Mouse (Mus musculus) MEL (cell line): ENCODE measurements around the gene Spaca6. TPM values are rescaled to one million over a fixed set of nuclear protein-coding genes. Genes with fewer than 3 reads are reported as not detected.
A peak's percentile ranks its signal among the peaks of the same experiment; 100 is the strongest.

ENCODE experiments used
- DNase-seq: peaks from one replicate; pipeline ENCODE4 v3.0.0; 2011; ENCODE audit warnings: low read depth, low spot score
- H3K27ac ChIP-seq: 2 replicates; pipeline ENCODE4 v1.5.1; 2012; ENCODE audit warnings: low read depth, mild to moderate bottlenecking, control low read depth, low read length, moderate library complexity; ENCODE audit not compliant: control insufficient read depth
- H3K27me3 ChIP-seq, 2 experiments: fragments of 150-350 bp in 1 of 2; sonication (generic) in 1 of 2; 2 replicates each; pipeline ENCODE4 v1.6.1; 2012; ENCODE audit warnings: low read length in 2 of 2, mild to moderate bottlenecking in 2 of 2, improper control_type of control experiment in 1 of 2, moderate library complexity in 1 of 2; ENCODE audit not compliant: insufficient read depth in 2 of 2, control insufficient read depth in 1 of 2
- H3K36me3 ChIP-seq, 2 experiments: 2 replicates each; pipeline ENCODE4 v1.6.1; 2012 to 2014; ENCODE audit warnings: low read length in 2 of 2, improper control_type of control experiment in 1 of 2, inconsistent platforms in 1 of 2, mild to moderate bottlenecking in 1 of 2; ENCODE audit not compliant: insufficient read depth in 2 of 2, control insufficient read depth in 1 of 2
- H3K4me1 ChIP-seq, 2 experiments: fragments of 150-350 bp in 1 of 2; sonication (generic) in 1 of 2; 2 replicates each; pipeline ENCODE4 v1.6.1; 2012; ENCODE audit warnings: low read length in 2 of 2, improper control_type of control experiment in 1 of 2, mild to moderate bottlenecking in 1 of 2; ENCODE audit not compliant: insufficient read depth in 2 of 2, control insufficient read depth in 1 of 2
- H3K4me3 ChIP-seq, 2 experiments: fragments of 150-350 bp in 1 of 2; sonication (generic) in 1 of 2; 2 replicates each; pipeline ENCODE4 v1.5.1; 2012; ENCODE audit warnings: low read depth in 2 of 2, low read length in 2 of 2, mild to moderate bottlenecking in 2 of 2, moderate library complexity in 2 of 2, control low read depth in 1 of 2, improper control_type of control experiment in 1 of 2; ENCODE audit not compliant: control insufficient read depth in 1 of 2, insufficient read depth in 1 of 2
- H3K79me2 ChIP-seq: 2 replicates; pipeline ENCODE4 v1.6.1; 2012; ENCODE audit warnings: mild to moderate bottlenecking, low read length, moderate library complexity; ENCODE audit not compliant: control insufficient read depth, poor library complexity, insufficient read depth
- H3K9ac ChIP-seq: 2 replicates; pipeline ENCODE4 v1.6.1; 2012; ENCODE audit warnings: low read depth, mild to moderate bottlenecking, control low read depth, low read length, moderate library complexity; ENCODE audit not compliant: control insufficient read depth, poor library complexity, severe bottlenecking
- H3K9me3 ChIP-seq: fragments of 150-350 bp; sonication (generic); replicated peaks from 2 replicates; pipeline ENCODE4 v1.6.1; 2012; ENCODE audit warnings: mild to moderate bottlenecking, low read length, improper control_type of control experiment, moderate library complexity; ENCODE audit not compliant: insufficient read depth
- CHD1 ChIP-seq: IDR thresholded peaks from 2 replicates; pipeline ENCODE4 v1.6.1; 2012; ENCODE audit warnings: low read depth, mild to moderate bottlenecking, inconsistent platforms, low read length, improper control_type of control experiment
- CHD2 ChIP-seq: IDR thresholded peaks from 2 replicates; pipeline ENCODE4 v1.6.1; 2011; ENCODE audit warnings: low read length, improper control_type of control experiment
- CTCF ChIP-seq, 3 experiments: IDR thresholded peaks in 2 of 3; conservative IDR thresholded peaks in 1 of 3; 2 replicates each; pipeline ENCODE4 v1.5.1; 2011 to 2012; ENCODE audit warnings: low read length in 3 of 3, low read depth in 2 of 3, mild to moderate bottlenecking in 2 of 3, improper control_type of control experiment in 1 of 3, inconsistent platforms in 1 of 3, mixed read lengths in 1 of 3, moderate library complexity in 1 of 3; ENCODE audit not compliant: control insufficient read depth in 1 of 3, insufficient read depth in 1 of 3, poor library complexity in 1 of 3, severe bottlenecking in 1 of 3
- ELF1 ChIP-seq: IDR thresholded peaks from 2 replicates; pipeline ENCODE4 v1.6.1; 2014; ENCODE audit warnings: low read depth, mild to moderate bottlenecking, inconsistent platforms, low read length, improper control_type of control experiment, moderate library complexity
- EP300 ChIP-seq, 2 experiments: IDR thresholded peaks; 2 replicates each; pipeline ENCODE4 v1.6.1; 2011; ENCODE audit warnings: improper control_type of control experiment in 2 of 2, low read length in 2 of 2, low read depth in 1 of 2, mild to moderate bottlenecking in 1 of 2
- MYB ChIP-seq: IDR thresholded peaks from 2 replicates; pipeline ENCODE4 v1.6.1; 2011; ENCODE audit warnings: mild to moderate bottlenecking, low read depth, low read length, improper control_type of control experiment
- MYC ChIP-seq: IDR thresholded peaks from 2 replicates; pipeline ENCODE4 v1.6.1; 2011; ENCODE audit warnings: low read depth, mild to moderate bottlenecking, low read length, improper control_type of control experiment, moderate library complexity
- NRF1 ChIP-seq: IDR thresholded peaks from 2 replicates; pipeline ENCODE4 v1.6.1; 2014; ENCODE audit warnings: low read depth, mild to moderate bottlenecking, inconsistent platforms, low read length, improper control_type of control experiment, moderate library complexity; ENCODE audit not compliant: poor library complexity, insufficient read depth, severe bottlenecking
- POLR2AphosphoS2 ChIP-seq: IDR thresholded peaks from 2 replicates; pipeline ENCODE4 v1.6.1; 2011; ENCODE audit warnings: low read length, improper control_type of control experiment
- RAD21 ChIP-seq: IDR thresholded peaks from 2 replicates; pipeline ENCODE4 v1.6.1; 2011; ENCODE audit warnings: mild to moderate bottlenecking, low read depth, low read length, improper control_type of control experiment
- TAL1 ChIP-seq: IDR thresholded peaks from 2 replicates; pipeline ENCODE4 v1.6.1; 2012; ENCODE audit warnings: mild to moderate bottlenecking, inconsistent platforms, low read length, moderate library complexity, mixed read lengths
- TBP ChIP-seq: IDR thresholded peaks from 2 replicates; pipeline ENCODE4 v1.8.0; 2011; ENCODE audit warnings: low read depth, low read length, improper control_type of control experiment
- USF2 ChIP-seq, 2 experiments: IDR thresholded peaks; 2 replicates each; pipeline ENCODE4 v1.6.1; 2011 to 2012; ENCODE audit warnings: improper control_type of control experiment in 2 of 2, low read length in 2 of 2, borderline replicate concordance in 1 of 2, inconsistent platforms in 1 of 2, low read depth in 1 of 2, mild to moderate bottlenecking in 1 of 2; ENCODE audit not compliant: insufficient read depth in 1 of 2
- ZKSCAN1 ChIP-seq: IDR thresholded peaks from 2 replicates; pipeline ENCODE4 v1.6.1; 2012; ENCODE audit warnings: low read depth, mild to moderate bottlenecking, inconsistent platforms, low read length, improper control_type of control experiment, moderate library complexity
- ZNF384 ChIP-seq: IDR thresholded peaks from 2 replicates; pipeline ENCODE4 v1.6.1; 2012; ENCODE audit warnings: low read depth, mild to moderate bottlenecking, inconsistent platforms, low read length, improper control_type of control experiment
- polyA plus RNA-seq, 2 experiments: library from polyadenylated mRNA; stranded (reverse) in 1 of 2; unstranded in 1 of 2; fragments of >175 nt in 1 of 2; fragments of >200 nt in 1 of 2; gene quantifications; 2 replicates each; pipeline versions ENCODE4 v1.2.1 to v1.2.4; 2012; ENCODE audit warnings: low replicate concordance in 2 of 2, low read depth in 1 of 2; ENCODE audit not compliant: insufficient read length in 2 of 2, insufficient read depth in 1 of 2, missing spikeins in 1 of 2
- total RNA-seq: library from RNA; depleted of rRNA; stranded (reverse); fragments of 300-350 nt; gene quantifications from 2 replicates; pipeline ENCODE4 v1.2.3, GENCODE M21; 2012

Spaca6 gene
- total and polyA plus RNA-seq, 3 experiments: 1.0 to 6.4 TPM; not detected in 1

DNA sequence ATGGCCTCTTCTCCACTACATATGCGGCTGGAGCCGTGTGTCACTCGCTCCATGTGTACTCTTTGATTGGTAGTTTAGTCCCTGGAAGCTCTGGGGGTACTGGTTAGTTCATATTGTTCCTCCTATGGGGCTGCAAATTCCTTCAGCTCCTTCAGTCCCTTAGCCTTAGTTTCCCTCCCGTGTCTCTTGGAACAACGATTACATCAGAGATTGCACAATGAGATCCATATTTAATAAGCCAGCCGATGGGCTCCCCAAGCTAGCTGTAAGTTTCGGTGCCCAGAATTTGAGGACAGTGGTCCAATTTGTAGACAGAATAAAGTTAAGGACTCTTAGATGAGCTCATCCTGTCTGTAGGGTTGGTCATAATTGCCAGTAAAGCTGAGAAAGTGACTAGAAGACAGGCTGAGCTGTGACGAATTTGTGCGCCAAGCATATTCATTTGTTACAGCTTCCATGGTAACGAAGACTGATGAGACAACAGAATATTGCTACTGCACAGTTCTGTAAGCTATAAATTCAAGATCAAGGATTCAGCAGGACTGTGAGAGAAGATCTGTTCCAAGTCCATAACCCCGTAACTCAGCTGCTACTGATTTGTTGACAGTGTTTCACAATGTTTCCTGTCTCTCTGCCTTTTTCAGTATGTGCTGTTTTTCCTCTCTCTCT lies 40.0 kb downstream of the Spaca6 start:
- Histone ChIP-seq H3K36me3 (no peaks in the 10 kb centered on the region; a peak in 1 of 4 replicates), H3K4me3 (no peak overlapping the region), H3K27me3 (no peaks in the 10 kb centered on the region), H3K9ac (no peak overlapping the region), H3K79me2 (no peaks in the 10 kb centered on the region), H3K4me1 (no peaks in the 10 kb centered on the region), H3K27ac (no peak overlapping the region), H3K9me3 (no peaks in the 10 kb centered on the region)
- TF ChIP-seq TBP: no peak
- TF ChIP-seq CHD1: no peak
- no peak for TF ChIP-seq NRF1
- TF ChIP-seq TAL1: no peak
- TF ChIP-seq ELF1: no peak
- TF ChIP-seq ZNF384: no peak
- TF ChIP-seq CTCF (IDR thresholded peaks at IDR 0.05 in 2 of 3, conservative IDR thresholded peaks at IDR 0.05 in 1 of 3; ENCODE audit: control insufficient read depth in 1 of 3, insufficient read depth in 1 of 3, low read depth in 2 of 3, low read length in 3 of 3, poor library complexity in 1 of 3, severe bottlenecking in 1 of 3): no peak
- DNase-seq: no peak

GRCm38 (mm10) chr17:17870892-17871550 lies 44.1 kb downstream of the Spaca6 start:
- H3K36me3 ChIP-seq: no peaks in the 10 kb centered on the region; a peak in 1 of 4 replicates
- H3K27me3 ChIP-seq: no peaks in the 10 kb centered on the region
- no peaks in the 10 kb centered on the region for H3K4me1 ChIP-seq
- H3K9me3 ChIP-seq: no peaks in the 10 kb centered on the region
- H3K4me3 ChIP-seq: no peak overlapping the region
- no peak overlapping the region for H3K9ac ChIP-seq
- no peak for DNase-seq
- TF ChIP-seq NRF1: no peak
- no peak for TF ChIP-seq CHD1
- TF ChIP-seq RAD21: no peak
- TF ChIP-seq POLR2AphosphoS2: no peak
- no peak for TF ChIP-seq MYC
- TF ChIP-seq EP300 (IDR thresholded peaks at IDR 0.05; ENCODE audit: low read depth in 1 of 2, low read length in 2 of 2): no peak
- no peak for TF ChIP-seq ELF1
- H3K79me2 ChIP-seq: no peaks in the 10 kb centered on the region
- no peak overlapping the region for H3K27ac ChIP-seq

- DNase-seq: no peak
- TF ChIP-seq ELF1 (no peak), CHD1 (no peak), CHD2 (no peak), EP300 (IDR thresholded peaks at IDR 0.05; ENCODE audit: low read depth in 1 of 2, low read length in 2 of 2) (0 out of 4 replicates have a peak, but pooled peaks of 1 of the 2 experiments have one; percentile 23), RAD21 (no peak), MYB (no peak), USF2 (IDR thresholded peaks at IDR 0.05; ENCODE audit: borderline replicate concordance in 1 of 2, insufficient read depth in 1 of 2, low read depth in 1 of 2, low read length in 2 of 2) (no peak), ZKSCAN1 (no peak)
These were observed 44.7 kb downstream of the Spaca6 start for GRCm38 (mm10) chr17:17871697-17872096.

More at GRCm38 (mm10) chr17:17871697-17872096, 44.7 kb downstream of the Spaca6 start:
- no peaks in the 10 kb centered on the region for H3K9me3 ChIP-seq
- H3K27ac ChIP-seq: no peak overlapping the region
- no peak overlapping the region for H3K9ac ChIP-seq
- no peak overlapping the region for H3K4me3 ChIP-seq
- no peaks in the 10 kb centered on the region for H3K79me2 ChIP-seq
- H3K36me3 ChIP-seq: no peaks in the 10 kb centered on the region; a peak in 1 of 4 replicates
- no peaks in the 10 kb centered on the region for H3K4me1 ChIP-seq
- no peaks in the 10 kb centered on the region for H3K27me3 ChIP-seq
